Mouse (Mus musculus) brown adipose tissue, adult 24 weeks (tissue): Measurements from ENCODE around the gene Plekha5. TPM values are rescaled to one million over a fixed set of nuclear protein-coding genes. Genes with fewer than 3 reads are reported as not detected.
"Not testable (repeated sequence)": the region's sequence is repeated elsewhere in the genome, so short reads cannot be mapped to it uniquely, and the experiment has no call there.

ENCODE experiments used
- H3K27ac ChIP-seq: fragments of 200-500 bp; replicated peaks from 2 replicates; pipeline ENCODE4 v1.5.1; 2012; ENCODE audit warnings: low read depth, mild to moderate bottlenecking, low read length
- H3K4me1 ChIP-seq: fragments of 200-500 bp; 2 replicates; pipeline ENCODE4 v1.6.1; 2012; ENCODE audit warnings: low read length, mixed read lengths; ENCODE audit not compliant: control insufficient read depth, insufficient read depth, insufficient read length
- H3K4me3 ChIP-seq: fragments of 200-500 bp; 2 replicates; pipeline ENCODE4 v1.5.1; 2012; ENCODE audit warnings: low read depth, mild to moderate bottlenecking, low read length, moderate library complexity; ENCODE audit not compliant: insufficient read depth
- polyA plus RNA-seq: library from polyadenylated mRNA; stranded (reverse); fragments of >200 nt; gene quantifications from 2 replicates; pipeline ENCODE4 v1.2.4, GENCODE M21; 2012; ENCODE audit not compliant: missing spikeins, insufficient read depth, insufficient read length

The Plekha5 gene
- polyA plus RNA-seq, 1 experiment: 9.9 TPM

- no peak overlapping the region for H3K4me3 ChIP-seq
- no peak overlapping the region for H3K27ac ChIP-seq
- no peaks in the 10 kb centered on the region; the same call in 1 of the 2 replicates for H3K4me1 ChIP-seq
Observed at GRCm38 (mm10) chr6:140492043-140492442, 68.2 kb downstream of the Plekha5 start.

GRCm38 (mm10) chr6:140498074-140498473 lies 74.2 kb downstream of the Plekha5 start:
- Histone ChIP-seq H3K4me3 (no peak overlapping the region), H3K27ac (no peak overlapping the region), H3K4me1 (no peaks in the 10 kb centered on the region)

GRCm38 (mm10) chr6:140498958-140499357 lies 75.1 kb downstream of the Plekha5 start:
- Histone ChIP-seq H3K27ac (no peak overlapping the region), H3K4me1 (no peaks in the 10 kb centered on the region), H3K4me3 (no peak overlapping the region)

GRCm38 (mm10) chr6:140500829-140501228 lies 77.0 kb downstream of the Plekha5 start:
- not testable (repeated sequence) for H3K4me3 ChIP-seq, H3K27ac ChIP-seq, H3K4me1 ChIP-seq

GRCm38 (mm10) chr6:140501841-140502240 lies 78.0 kb downstream of the Plekha5 start:
- Histone ChIP-seq H3K4me1 (no peaks in the 10 kb centered on the region), H3K4me3 (no peak overlapping the region)

GRCm38 (mm10) chr6:140504796-140505195 lies 80.9 kb downstream of the Plekha5 start:
- Histone ChIP-seq H3K4me1 (peaks cover 8% of the 10 kb centered on the region; the same call in 1 of the 2 replicates), H3K27ac (no peak overlapping the region), H3K4me3 (no peak overlapping the region)

More at GRCm38 (mm10) chr6:140501841-140502240, 78.0 kb downstream of the Plekha5 start:
- no peak overlapping the region for H3K27ac ChIP-seq

- Histone ChIP-seq H3K4me1 (peaks cover 8% of the 10 kb centered on the region; the same call in 1 of the 2 replicates), H3K4me3 (no peak overlapping the region), H3K27ac (no peak overlapping the region)
Observed at GRCm38 (mm10) chr6:140507605-140508004, 83.8 kb downstream of the Plekha5 start.

- Histone ChIP-seq H3K4me3 (no peak overlapping the region), H3K27ac (no peak overlapping the region)
Observed at GRCm38 (mm10) chr6:140508475-140509150, 84.8 kb downstream of the Plekha5 start.

GRCm38 (mm10) chr6:140509151-140509530 lies 85.3 kb downstream of the Plekha5 start:
- Histone ChIP-seq H3K27ac (no peak overlapping the region), H3K4me1 (peaks cover 8% of the 10 kb centered on the region; the same call in 1 of the 2 replicates), H3K4me3 (no peak overlapping the region)

More at GRCm38 (mm10) chr6:140508475-140509150, 84.8 kb downstream of the Plekha5 start:
- H3K4me1 ChIP-seq: peaks cover 8% of the 10 kb centered on the region; the same call in 1 of the 2 replicates

GRCm38 (mm10) chr6:140512016-140512415 lies 88.2 kb downstream of the Plekha5 start:
- peaks cover 10% of the 10 kb centered on the region; the same call in 1 of the 2 replicates for H3K4me1 ChIP-seq
- H3K27ac ChIP-seq: no peak overlapping the region
- no peak overlapping the region for H3K4me3 ChIP-seq

GRCm38 (mm10) chr6:140512427-140512826 lies 88.6 kb downstream of the Plekha5 start:
- H3K27ac ChIP-seq: no peak overlapping the region
- peaks cover 10% of the 10 kb centered on the region; the same call in 1 of the 2 replicates for H3K4me1 ChIP-seq
- H3K4me3 ChIP-seq: no peak overlapping the region

- Histone ChIP-seq H3K4me1 (peaks cover 2% of the 10 kb centered on the region), H3K4me3 (peak overlapping the region; percentile 64), H3K27ac (peak overlapping the region; percentile 68)
Observed at GRCm38 (mm10) chr6:140514205-140515110, 90.6 kb downstream of the Plekha5 start.

- no peak overlapping the region for H3K27ac ChIP-seq
- peaks cover 6% of the 10 kb centered on the region for H3K4me1 ChIP-seq
- no peak overlapping the region for H3K4me3 ChIP-seq
Observed at GRCm38 (mm10) chr6:140515550-140515949, 91.7 kb downstream of the Plekha5 start.

GRCm38 (mm10) chr6:140516202-140516601 lies 92.3 kb downstream of the Plekha5 start:
- Histone ChIP-seq H3K4me3 (no peak overlapping the region), H3K27ac (no peak overlapping the region), H3K4me1 (peaks cover 7% of the 10 kb centered on the region)

GRCm38 (mm10) chr6:140517188-140517587 lies 93.3 kb downstream of the Plekha5 start:
- Histone ChIP-seq H3K4me1 (peaks cover 7% of the 10 kb centered on the region), H3K4me3 (no peak overlapping the region), H3K27ac (no peak overlapping the region)
